Mouse (Mus musculus) ES-E14 (cell line): Measurements from ENCODE around the gene Sema6d.

Experiments
- CHD2 ChIP-seq: IDR thresholded peaks from 2 replicates; pipeline ENCODE4 v1.6.1; 2014; ENCODE audit warnings: mild to moderate bottlenecking, low read depth, low read length, inconsistent platforms
- HCFC1 ChIP-seq: IDR thresholded peaks from 2 replicates; pipeline ENCODE4 v1.6.1; 2012; ENCODE audit warnings: low read length, inconsistent platforms, borderline replicate concordance; ENCODE audit not compliant: insufficient read depth

- TF ChIP-seq CHD2: no peak
- no peak for TF ChIP-seq HCFC1
Observed at GRCm38 (mm10) chr2:124472674-124473507, 383.1 kb downstream of the Sema6d start.
